Mouse (Mus musculus) E14TG2a.4 (cell line): Measurements from ENCODE around the gene Ermp1.

ENCODE experiments used
- H3K27me3 ChIP-seq: 2 replicates; pipeline ENCODE4 v1.6.1; 2014; ENCODE audit warnings: low read length, control low read depth; ENCODE audit not compliant: insufficient read depth
- H3K36me3 ChIP-seq: 2 replicates; pipeline ENCODE4 v1.6.1; 2014; ENCODE audit warnings: low read length, control low read depth; ENCODE audit not compliant: insufficient read depth
- H3K4me1 ChIP-seq: replicated peaks from 2 replicates; pipeline ENCODE4 v1.6.1; 2014; ENCODE audit warnings: low read depth, low read length, control low read depth
- H3K4me3 ChIP-seq: replicated peaks from 2 replicates; pipeline ENCODE4 v1.5.1; 2014; ENCODE audit warnings: mild to moderate bottlenecking, low read length
- H3K9me3 ChIP-seq: 2 replicates; pipeline ENCODE4 v1.6.1; 2014; ENCODE audit warnings: low read length, control low read depth
- CTCF ChIP-seq: conservative IDR thresholded peaks from 2 replicates; pipeline ENCODE4 v1.5.1; 2014; ENCODE audit warnings: low read length
- NANOG ChIP-seq: IDR thresholded peaks from 2 replicates; pipeline ENCODE4 v1.6.1; 2014; ENCODE audit warnings: borderline replicate concordance, low read length, mixed read lengths
- POU5F1 ChIP-seq: IDR thresholded peaks from 2 replicates; pipeline ENCODE4 v1.6.1; 2014; ENCODE audit warnings: low read length, borderline replicate concordance

Gene Ermp1

GRCm38 (mm10) chr19:29657558-29657957 lies 9.3 kb upstream of the Ermp1 start:
- TF ChIP-seq CTCF = no peak
- no peak for TF ChIP-seq POU5F1
- no peak for TF ChIP-seq NANOG
- H3K36me3 ChIP-seq = no peaks in the 10 kb centered on the region
- H3K4me3 ChIP-seq = no peak overlapping the region
- H3K4me1 ChIP-seq = peaks cover 70% of the 10 kb centered on the region
- no peaks in the 10 kb centered on the region for H3K9me3 ChIP-seq
- H3K27me3 ChIP-seq = no peaks in the 10 kb centered on the region

GRCm38 (mm10) chr19:29657033-29657432 lies 8.8 kb upstream of the Ermp1 start:
- H3K4me1 ChIP-seq = peaks cover 72% of the 10 kb centered on the region
- no peaks in the 10 kb centered on the region for H3K27me3 ChIP-seq
- H3K36me3 ChIP-seq = no peaks in the 10 kb centered on the region
- no peaks in the 10 kb centered on the region for H3K9me3 ChIP-seq
- TF ChIP-seq NANOG = no peak
- no peak overlapping the region for H3K4me3 ChIP-seq

- peaks cover 74% of the 10 kb centered on the region for H3K4me1 ChIP-seq
- H3K4me3 ChIP-seq = peak overlapping the region; percentile 42
- H3K27me3 ChIP-seq = no peaks in the 10 kb centered on the region
- no peaks in the 10 kb centered on the region for H3K9me3 ChIP-seq
- TF ChIP-seq NANOG (no peak), POU5F1 (no peak), CTCF (no peak)
- no peaks in the 10 kb centered on the region for H3K36me3 ChIP-seq
Observed at GRCm38 (mm10) chr19:29656620-29657019, 8.4 kb upstream of the Ermp1 start.

GRCm38 (mm10) chr19:29656029-29656428 lies 7.8 kb upstream of the Ermp1 start:
- H3K27me3 ChIP-seq = no peaks in the 10 kb centered on the region
- peak overlapping the region; percentile 42 for H3K4me3 ChIP-seq
- peaks cover 71% of the 10 kb centered on the region for H3K4me1 ChIP-seq
- TF ChIP-seq CTCF (no peak), POU5F1 (no peak), NANOG (no peak)
- no peaks in the 10 kb centered on the region for H3K36me3 ChIP-seq
- no peaks in the 10 kb centered on the region for H3K9me3 ChIP-seq

- Histone ChIP-seq H3K4me3 (no peak overlapping the region), H3K27me3 (no peaks in the 10 kb centered on the region), H3K36me3 (no peaks in the 10 kb centered on the region), H3K9me3 (no peaks in the 10 kb centered on the region), H3K4me1 (peaks cover 69% of the 10 kb centered on the region)
- TF ChIP-seq POU5F1 (no peak), NANOG (peak; percentile 74; the same call in 1 of the 2 replicates)
Observed at GRCm38 (mm10) chr19:29655148-29655547, 6.9 kb upstream of the Ermp1 start.

GRCm38 (mm10) chr19:29653768-29654265 lies 5.6 kb upstream of the Ermp1 start:
- Histone ChIP-seq H3K4me3 (peak overlapping the region; percentile 30), H3K4me1 (peaks cover 60% of the 10 kb centered on the region), H3K36me3 (no peaks in the 10 kb centered on the region), H3K9me3 (no peaks in the 10 kb centered on the region), H3K27me3 (no peaks in the 10 kb centered on the region)
- no peak for TF ChIP-seq NANOG
- TF ChIP-seq CTCF = no peak
- no peak for TF ChIP-seq POU5F1

GRCm38 (mm10) chr19:29649683-29650082 lies 1.5 kb upstream of the Ermp1 start:
- H3K4me3 ChIP-seq = no peak overlapping the region
- no peaks in the 10 kb centered on the region for H3K9me3 ChIP-seq
- peaks cover 42% of the 10 kb centered on the region for H3K4me1 ChIP-seq
- H3K27me3 ChIP-seq = no peaks in the 10 kb centered on the region
- no peak for TF ChIP-seq NANOG
- TF ChIP-seq POU5F1 = no peak
- no peak for TF ChIP-seq CTCF
- peaks cover 18% of the 10 kb centered on the region for H3K36me3 ChIP-seq

GRCm38 (mm10) chr19:29648550-29648914 lies 317 bp upstream of the Ermp1 start:
- Histone ChIP-seq H3K27me3 (no peaks in the 10 kb centered on the region), H3K4me3 (peak overlapping the region; percentile 95), H3K4me1 (peaks cover 41% of the 10 kb centered on the region), H3K36me3 (peaks cover 27% of the 10 kb centered on the region), H3K9me3 (no peaks in the 10 kb centered on the region)
- no peak for TF ChIP-seq POU5F1
- no peak for TF ChIP-seq NANOG
- TF ChIP-seq CTCF = no peak

- Histone ChIP-seq H3K9me3 (no peaks in the 10 kb centered on the region), H3K4me3 (no peak overlapping the region), H3K4me1 (peaks cover 54% of the 10 kb centered on the region), H3K36me3 (peaks cover 53% of the 10 kb centered on the region), H3K27me3 (no peaks in the 10 kb centered on the region)
- no peak for TF ChIP-seq POU5F1
- no peak for TF ChIP-seq NANOG
- peak; percentile 68 for TF ChIP-seq CTCF
Observed at GRCm38 (mm10) chr19:29644747-29645146, 3.5 kb downstream of the Ermp1 start.
